ENCODE assay signal across 30 mouse cellular contexts in genomic region chr5:103456794-103457193, GRCm38 (mm10). TPM values are rescaled to one million over a fixed set of nuclear protein-coding genes. Genes with fewer than 3 reads are reported as not detected.
DNase-seq lines count a peak whose midpoint lies in the region; ATAC-seq and TF ChIP-seq lines count a peak whose summit lies in the region.
"Had no signal": no experiment of that assay in that cellular context is flagged by ENCODE, and none has a peak within 500 bp of the region (broad histone marks: within the 10 kb centered on the region; RNA-seq: fewer than 3 reads in every experiment).

No protein-coding gene starts in this region.

- H3K27me3 ChIP-seq in hindbrain, embryonic 11.5 days (ENCODE audit: control insufficient read depth, insufficient read depth, low read length), result no peaks in the 10 kb centered on the region
- H3K27me3 ChIP-seq: forebrain, embryonic 15.5 days; heart, embryonic 15.5 days; limb, embryonic 15.5 days; liver, embryonic 15.5 days; neural tube, embryonic 13.5 days had no signal

- H3K36me3 ChIP-seq in hindbrain, embryonic 11.5 days (ENCODE audit: control insufficient read depth, insufficient read depth, low read length), result no peaks in the 10 kb centered on the region
- H3K36me3 ChIP-seq: forebrain, embryonic 15.5 days; heart, embryonic 15.5 days; limb, embryonic 15.5 days; liver, embryonic 15.5 days; neural tube, embryonic 13.5 days had no signal

- peak; percentile 32 for TF ChIP-seq CTCF in left cerebral cortex, adult 2 months (IDR thresholded peaks at IDR 0.05)

- no peaks in the 10 kb centered on the region for H3K4me1 ChIP-seq in hindbrain, embryonic 11.5 days (replicated peaks; ENCODE audit: control insufficient read depth, insufficient read depth, low read length)
- H3K4me1 ChIP-seq: forebrain, embryonic 15.5 days; liver, embryonic 15.5 days; neural tube, embryonic 13.5 days had no signal

- no peaks in the 10 kb centered on the region for H3K9me3 ChIP-seq in hindbrain, embryonic 11.5 days (ENCODE audit: control insufficient read depth, low read length)
- H3K9me3 ChIP-seq: forebrain, embryonic 15.5 days; heart, embryonic 15.5 days; limb, embryonic 15.5 days; liver, embryonic 15.5 days; megakaryocyte, embryonic 14.5 days; neural tube, embryonic 13.5 days had no signal

- H3K27ac ChIP-seq in left cerebral cortex, adult 2 months, result no peak overlapping the region
- no peak overlapping the region for H3K27ac ChIP-seq in hindbrain, embryonic 11.5 days (ENCODE audit: low read depth, low read length)
- H3K27ac ChIP-seq: forebrain, embryonic 15.5 days; heart, embryonic 15.5 days; hindbrain, postnatal 0 days; limb, embryonic 15.5 days; liver, embryonic 15.5 days; neural tube, embryonic 13.5 days had no signal

- H3K9ac ChIP-seq in hindbrain, embryonic 11.5 days (ENCODE audit: low read depth, low read length), result no peak overlapping the region
- H3K9ac ChIP-seq: forebrain, embryonic 15.5 days; heart, embryonic 15.5 days; limb, embryonic 15.5 days; liver, embryonic 15.5 days; neural tube, embryonic 13.5 days had no signal

- DNase-seq in heart, adult 11 months, result peak; percentile 76
- no peak for DNase-seq in heart, postnatal 4 days
- no peak for DNase-seq in left cerebral cortex, adult 2 months (ENCODE audit: extremely low spot score in 1 of 2, low spot score in 2 of 2)
- DNase-seq in left cerebral cortex, postnatal 10 days (ENCODE audit: extremely low spot score in 1 of 2, low spot score in 2 of 2), result no peak
- DNase-seq in CD4-positive helper T cell, adult 2 months (ENCODE audit: low read depth, low spot score), result peak; percentile 27
- DNase-seq in induced T-regulatory cell, adult 2 months (ENCODE audit: low read depth), result peak; percentile 58
- no peak for DNase-seq in hindbrain, embryonic 11.5 days (ENCODE audit: low spot score)
- DNase-seq: adrenal gland, postnatal 25 days; cerebellum, adult 8-10 months; cerebellum, postnatal 36 days; gastrocnemius, postnatal 25 days; kidney, adult 2 months; kidney, postnatal 14 days; layer of hippocampus, adult 9-11 months; left cerebral cortex, postnatal 4 days; lung, postnatal 14 days; midbrain, embryonic 14.5 days; retina, postnatal 1 day; right cerebral cortex, postnatal 25 days; spleen, adult 18-20 months; thymus, postnatal 14 days had no signal

- WGBS in hindbrain, embryonic 11.5 days, result 96% methylated on average over 1 of the region's 1 CpGs

- no peak overlapping the region for H3K4me3 ChIP-seq in left cerebral cortex, adult 2 months
- H3K4me3 ChIP-seq in hindbrain, embryonic 11.5 days (ENCODE audit: low read depth, low read length), result no peak overlapping the region
- H3K4me3 ChIP-seq: forebrain, embryonic 15.5 days; heart, embryonic 15.5 days; limb, embryonic 15.5 days; liver, embryonic 15.5 days; megakaryocyte, embryonic 14.5 days; myocyte; neural tube, embryonic 13.5 days had no signal

- intact Hi-C loops in left cerebral cortex, adult 2 months (cut with DNase I), result loop anchor here (2.0 kb wide), 1 partner anchor 100 kb away; no protein-coding TSS in a partner anchor
- intact Hi-C loops in left cerebral cortex, postnatal 10 days (cut with DNase I), result no loop called here

- H3K4me2 ChIP-seq in hindbrain, embryonic 11.5 days (replicated peaks; ENCODE audit: low read depth, low read length), result no peak overlapping the region
- H3K4me2 ChIP-seq: forebrain, embryonic 15.5 days; heart, embryonic 15.5 days; limb, embryonic 15.5 days; liver, embryonic 15.5 days; neural tube, embryonic 13.5 days had no signal

- ATAC-seq in megakaryocyte-erythroid progenitor cell, adult 5-6 weeks (replicated peaks; ENCODE audit: low FRiP score, low TSS enrichment, poor library complexity, severe bottlenecking), result no peak
- ATAC-seq in hindbrain, embryonic 11.5 days (ENCODE audit: low FRiP score), result no peak
- ATAC-seq: forebrain, embryonic 15.5 days; hindbrain, postnatal 0 days had no signal

RNA-seq across cellular contexts. Expression of gene Ptpn13, which starts 31.8 kb away (rescaled TPM):
- 10 to 100 TPM; 12.6 to 14.6 TPM for total RNA-seq in heart, postnatal 4 days (2021)
- 10 to 100 TPM in 1 of 2 experiments, 1 to 10 TPM in 1; 9.6 to 10.5 TPM for total RNA-seq in left cerebral cortex, adult 2 months (2021)
- 1 to 10 TPM; 7.6 to 8.2 TPM for total RNA-seq in left cerebral cortex, postnatal 10 days (2021)
- total RNA-seq in megakaryocyte-erythroid progenitor cell, adult 5-6 weeks (2014; fragmentation: Nextera tagmentation), result 7.4 and 8.7 TPM in 2 replicates
- total RNA-seq in megakaryocyte-erythroid progenitor cell, adult 5-6 weeks (2017), result 4.0 and 7.9 TPM in 2 replicates
- polyA plus RNA-seq in hindbrain, embryonic 11.5 days (2014; fragmentation: Nextera tagmentation; extraction: Ambion mirVana), result 15.2 and 19.3 TPM in 2 replicates

Comparison
In these comparisons a context has a peak if more than half of its experiments do, and no peak if none do; other contexts are left out.
1. DNase-seq: peak in heart, adult 11 months (single experiment), CD4-positive helper T cell, adult 2 months (single experiment) and induced T-regulatory cell, adult 2 months (single experiment); none in heart, postnatal 4 days (single experiment), left cerebral cortex, adult 2 months (0 of 2), left cerebral cortex, postnatal 10 days (0 of 2) and hindbrain, embryonic 11.5 days (single experiment).